Mouse (Mus musculus): ENCODE data around the gene Zfp652. TPM values are rescaled to one million over a fixed set of nuclear protein-coding genes. Genes with fewer than 3 reads are reported as not detected.
"Not testable (repeated sequence)": the region's sequence is repeated elsewhere in the genome, so short reads cannot be mapped to it uniquely, and the experiment has no call there.

Zfp652 gene
- 28.4 and 28.9 TPM in 2 replicates for polyA plus RNA-seq (2015; fragmentation: Nextera tagmentation; extraction: Ambion mirVana)

DNA sequence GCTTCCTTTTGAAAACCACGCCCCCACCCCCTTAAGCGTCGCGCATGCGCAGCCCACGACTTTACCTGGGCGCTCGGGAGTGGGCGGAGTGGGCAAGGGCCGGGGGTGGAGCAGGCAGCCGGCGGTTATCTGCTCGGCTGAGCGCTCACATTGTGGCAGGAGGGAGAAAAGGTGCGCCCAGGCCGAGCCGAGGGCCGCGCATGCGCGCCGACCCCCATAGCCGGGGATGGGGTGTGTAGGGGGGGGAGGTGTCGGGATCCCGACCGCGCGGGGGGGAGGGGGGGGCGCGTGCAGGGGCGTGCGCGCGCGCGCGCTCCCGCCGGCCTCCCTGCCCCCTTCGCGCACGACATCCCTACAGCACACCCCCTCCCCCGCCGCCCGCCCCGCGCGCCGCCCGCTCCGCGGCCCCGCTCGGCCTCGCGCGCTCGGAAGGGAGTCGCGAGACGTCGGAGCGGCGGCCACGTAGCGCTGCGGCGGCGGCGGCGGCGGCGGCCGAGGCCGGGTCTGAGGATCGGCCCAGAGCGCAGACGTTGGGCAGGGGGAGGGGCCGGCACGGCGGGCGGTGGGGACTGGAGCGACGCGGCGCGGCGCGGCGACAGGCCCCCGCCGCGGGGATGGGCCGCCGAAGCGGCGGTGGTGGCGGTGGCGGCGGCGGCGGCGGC, at the start of gene Zfp652:
Gene Zfp652, plus strand, starts transcription at position 111 of the 662 bp plus-strand sequence.
- WGBS, result under 1% methylated on average over 45 of the region's 103 CpGs
- ATAC-seq (replicated peaks), result peak; percentile 91

DNA sequence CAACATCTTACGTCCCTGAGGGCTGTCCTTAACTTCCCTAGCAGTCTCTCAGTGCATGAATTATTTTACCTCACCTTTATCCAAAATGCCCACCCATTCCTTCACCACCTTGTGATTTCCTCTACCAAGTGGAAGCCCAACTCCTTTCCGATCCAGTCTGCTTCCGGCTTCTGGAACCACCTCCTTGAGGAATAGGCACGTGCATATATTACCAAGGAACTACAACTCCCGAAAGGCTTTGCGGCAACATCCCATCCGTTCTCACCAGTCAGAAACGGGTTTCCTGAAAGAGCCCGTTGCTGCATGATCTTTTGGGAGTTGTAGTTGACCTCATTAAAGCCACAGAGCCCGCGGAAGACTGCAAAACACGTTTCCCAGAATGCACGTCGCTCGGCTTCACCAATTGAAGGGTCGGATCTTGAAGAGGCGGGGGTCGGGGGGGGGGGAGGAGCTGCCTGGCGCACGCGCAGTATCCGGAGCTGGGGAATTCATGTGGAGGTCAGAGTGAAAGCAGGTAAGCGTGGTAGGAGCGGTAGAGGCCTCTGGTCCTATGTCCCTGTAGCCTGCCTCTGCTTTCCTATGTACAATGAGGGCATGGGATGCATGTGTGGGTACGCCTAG, 45.8 kb upstream of the Zfp652 start, which contains the start of gene Phb:
Gene Phb, plus strand, starts transcription at position 429 of the 621 bp plus-strand sequence.
- peak; percentile 95 for ATAC-seq (replicated peaks)
- Histone ChIP-seq H3K4me3 (peak within 1 kb of the TSS; percentile 76), H3K9ac (peak within 1 kb of the TSS; percentile 73), H3K27ac (peak within 1 kb of the TSS; percentile 57; the same call in 1 of the 2 replicates), H3K4me2 (peak within 1 kb of the TSS; percentile 80), H3K9me3 (no peaks in the 10 kb centered on the region), H3K27me3 (replicated peaks) (no peaks in the 10 kb centered on the region), H3K4me1 (peaks cover 13% of the 10 kb centered on the region), H3K36me3 (replicated peaks) (peaks cover 22% of the 10 kb centered on the region; the same call in 1 of the 2 replicates)
- 1% methylated on average over 25 of the region's 25 CpGs for WGBS

More for the DNA sequence above, at the start of gene Zfp652:
- Histone ChIP-seq H3K36me3 (replicated peaks) (no peaks in the 10 kb centered on the region), H3K4me1 (peaks cover 34% of the 10 kb centered on the region), H3K9me3 (no peaks in the 10 kb centered on the region), H3K27me3 (replicated peaks) (no peaks in the 10 kb centered on the region), H3K4me2 (peak within 1 kb of the TSS; percentile 67), H3K4me3 (peak within 1 kb of the TSS; percentile 84), H3K27ac (peak within 1 kb of the TSS; percentile 95), H3K9ac (peak within 1 kb of the TSS; percentile 80)

DNA sequence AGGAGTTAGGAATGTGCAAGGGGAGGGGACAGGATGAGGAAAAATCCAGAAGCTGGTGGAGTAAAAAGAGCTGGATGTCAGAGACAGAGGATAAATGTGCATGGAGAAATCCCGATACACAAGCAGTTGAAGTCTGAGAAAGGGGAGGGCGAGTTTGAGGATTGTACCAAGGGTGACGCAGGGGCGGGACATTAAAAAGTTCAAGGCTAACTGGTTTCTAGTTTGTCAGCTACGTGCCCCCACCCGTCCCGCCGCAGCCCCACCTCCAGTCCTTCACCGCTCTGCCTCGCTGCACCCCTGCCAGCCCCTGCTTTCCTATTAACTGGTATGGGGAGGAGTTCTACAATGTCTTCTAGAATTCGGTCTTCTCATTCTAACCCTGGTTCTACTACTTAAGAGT, 45.3 kb upstream of the Zfp652 start:
- Histone ChIP-seq H3K4me1 (peaks cover 13% of the 10 kb centered on the region), H3K9me3 (no peaks in the 10 kb centered on the region), H3K27ac (peak overlapping the region; percentile 57; the same call in 1 of the 2 replicates), H3K4me3 (peak overlapping the region; percentile 76), H3K4me2 (peak overlapping the region; percentile 80), H3K36me3 (replicated peaks) (peaks cover 27% of the 10 kb centered on the region; the same call in 1 of the 2 replicates), H3K27me3 (replicated peaks) (no peaks in the 10 kb centered on the region), H3K9ac (peak overlapping the region; percentile 73)
- peak; percentile 41 for ATAC-seq (replicated peaks)
- WGBS, result 2% methylated on average over 11 of the region's 11 CpGs

DNA sequence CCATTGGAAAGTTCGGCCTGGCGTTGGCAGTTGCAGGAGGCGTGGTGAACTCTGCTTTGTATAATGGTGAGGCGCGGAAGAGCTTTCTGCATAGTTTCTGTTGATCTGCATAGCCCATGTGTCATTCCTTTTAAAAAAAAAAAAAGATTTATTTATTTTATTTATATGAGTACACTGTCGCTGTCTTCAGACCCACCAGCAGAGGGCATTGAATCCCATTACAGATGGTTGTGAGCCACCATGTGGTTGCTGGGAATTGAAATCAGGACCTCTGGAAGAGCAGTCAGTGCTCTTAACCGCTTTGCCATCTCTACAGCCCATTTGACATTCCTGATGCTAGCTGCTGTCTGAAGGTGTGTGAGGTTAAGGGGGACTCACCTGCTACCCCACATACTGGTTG, 44.4 kb upstream of the Zfp652 start:
- H3K27me3 ChIP-seq (replicated peaks); H3K27ac ChIP-seq; H3K4me3 ChIP-seq; ATAC-seq (replicated peaks); H3K9me3 ChIP-seq; H3K9ac ChIP-seq: not testable (repeated sequence)
- Histone ChIP-seq H3K4me1 (peaks cover 13% of the 10 kb centered on the region), H3K36me3 (replicated peaks) (peaks cover 27% of the 10 kb centered on the region; the same call in 1 of the 2 replicates), H3K4me2 (peak overlapping the region; percentile 80; the same call in 1 of the 2 replicates)
- 91% methylated on average over 7 of the region's 7 CpGs for WGBS

DNA sequence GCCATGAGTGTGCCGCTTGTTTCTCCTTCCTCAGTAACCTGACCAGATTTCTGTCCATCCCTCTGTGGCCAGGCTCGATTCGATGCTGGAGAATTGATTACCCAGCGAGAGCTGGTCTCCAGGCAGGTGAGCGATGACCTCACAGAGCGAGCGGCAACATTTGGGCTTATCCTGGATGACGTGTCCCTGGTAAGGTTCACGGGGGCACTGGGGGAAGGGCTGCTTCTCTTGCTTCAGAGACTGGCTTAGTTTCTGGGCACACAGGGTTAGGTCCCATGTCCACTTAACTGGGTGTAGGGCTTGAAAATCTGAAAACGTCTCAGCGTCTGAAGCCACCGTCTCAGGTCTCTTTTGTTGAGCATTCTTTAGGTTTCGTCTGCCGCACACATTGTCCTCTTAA, 37.0 kb upstream of the Zfp652 start:
- H3K4me3 ChIP-seq, result no peak overlapping the region
- H3K27ac ChIP-seq, result no peak overlapping the region
- H3K9me3 ChIP-seq, result no peaks in the 10 kb centered on the region
- 91% methylated on average over 14 of the region's 14 CpGs for WGBS
- no peak overlapping the region for H3K4me2 ChIP-seq
- no peak for ATAC-seq (replicated peaks)
- no peaks in the 10 kb centered on the region for H3K4me1 ChIP-seq
- no peaks in the 10 kb centered on the region for H3K27me3 ChIP-seq (replicated peaks)
- H3K9ac ChIP-seq, result no peak overlapping the region
- H3K36me3 ChIP-seq (replicated peaks), result peaks cover 39% of the 10 kb centered on the region; the same call in 1 of the 2 replicates

DNA sequence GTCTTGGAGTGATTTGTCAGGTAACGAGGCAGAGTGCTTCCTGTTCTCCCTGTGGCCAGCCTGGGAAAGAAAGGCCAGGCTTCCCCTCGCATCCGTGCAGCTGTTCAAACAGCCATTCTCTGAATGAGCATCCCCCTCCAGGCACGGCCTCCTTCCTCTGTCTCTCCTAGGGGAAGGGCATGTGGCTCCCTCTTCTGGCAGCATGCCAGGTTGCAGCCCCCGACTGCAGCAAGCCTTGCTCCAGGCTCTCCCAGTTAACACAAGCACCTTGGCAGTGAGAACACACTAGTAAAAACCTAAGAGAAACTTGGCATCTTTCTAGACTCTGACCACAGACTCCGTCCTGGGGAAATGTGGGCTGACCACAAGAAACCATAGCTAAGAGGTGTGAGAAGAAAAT, 36.2 kb upstream of the Zfp652 start:
- H3K4me3 ChIP-seq, result no peak overlapping the region
- no peak overlapping the region for H3K27ac ChIP-seq
- no peaks in the 10 kb centered on the region for H3K4me1 ChIP-seq
- no peak overlapping the region for H3K9ac ChIP-seq
- H3K4me2 ChIP-seq, result no peak overlapping the region
- 14% methylated on average over 6 of the region's 6 CpGs for WGBS
- no peaks in the 10 kb centered on the region for H3K27me3 ChIP-seq (replicated peaks)
- no peak; the same call in 1 of the 2 replicates for ATAC-seq (replicated peaks)
- H3K36me3 ChIP-seq (replicated peaks), result peaks cover 40% of the 10 kb centered on the region; the same call in 1 of the 2 replicates
- H3K9me3 ChIP-seq, result no peaks in the 10 kb centered on the region

DNA sequence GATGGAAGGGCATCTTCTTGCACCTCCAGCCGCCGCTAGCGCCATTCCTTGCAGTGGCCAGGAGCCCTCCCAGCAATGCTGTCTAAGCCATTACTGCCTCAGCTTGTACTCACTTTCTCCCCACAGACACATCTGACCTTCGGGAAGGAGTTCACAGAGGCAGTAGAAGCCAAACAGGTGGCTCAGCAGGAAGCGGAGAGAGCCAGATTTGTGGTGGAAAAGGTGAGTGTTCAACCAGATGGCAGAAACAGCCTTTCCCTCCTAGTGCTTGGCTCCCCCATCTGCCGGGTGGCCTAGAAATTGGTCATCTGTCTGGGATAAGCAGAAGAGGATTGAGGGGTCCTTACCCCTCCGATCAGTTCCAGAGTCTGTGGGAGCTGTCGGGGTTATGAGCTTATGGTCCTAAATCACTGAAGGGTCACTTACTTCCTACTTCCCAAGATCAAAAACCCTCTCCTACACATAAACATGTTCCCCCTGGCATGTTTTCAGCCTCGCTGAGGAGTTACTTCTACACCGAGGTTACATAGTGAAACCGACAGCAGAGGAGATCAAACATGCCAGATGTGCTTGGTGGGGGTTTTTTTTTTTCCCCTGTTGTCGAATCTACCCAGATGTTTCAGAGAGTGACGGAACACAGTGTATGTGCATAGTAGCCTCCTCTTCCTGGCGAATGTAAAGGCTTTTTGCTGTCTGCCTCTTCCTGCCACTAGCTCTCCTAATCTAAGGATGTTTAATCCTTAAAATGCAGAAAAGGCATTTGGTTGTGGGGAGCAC, 34.4 kb upstream of the Zfp652 start:
- H3K27ac ChIP-seq, result no peak overlapping the region
- no peak for ATAC-seq (replicated peaks)
- WGBS, result 94% methylated on average over 14 of the region's 14 CpGs
- H3K9ac ChIP-seq, result no peak overlapping the region
- no peak overlapping the region for H3K4me2 ChIP-seq
- no peaks in the 10 kb centered on the region for H3K27me3 ChIP-seq (replicated peaks)
- no peaks in the 10 kb centered on the region for H3K9me3 ChIP-seq
- no peaks in the 10 kb centered on the region for H3K4me1 ChIP-seq
- peaks cover 32% of the 10 kb centered on the region; the same call in 1 of the 2 replicates for H3K36me3 ChIP-seq (replicated peaks)
- H3K4me3 ChIP-seq, result no peak overlapping the region

DNA sequence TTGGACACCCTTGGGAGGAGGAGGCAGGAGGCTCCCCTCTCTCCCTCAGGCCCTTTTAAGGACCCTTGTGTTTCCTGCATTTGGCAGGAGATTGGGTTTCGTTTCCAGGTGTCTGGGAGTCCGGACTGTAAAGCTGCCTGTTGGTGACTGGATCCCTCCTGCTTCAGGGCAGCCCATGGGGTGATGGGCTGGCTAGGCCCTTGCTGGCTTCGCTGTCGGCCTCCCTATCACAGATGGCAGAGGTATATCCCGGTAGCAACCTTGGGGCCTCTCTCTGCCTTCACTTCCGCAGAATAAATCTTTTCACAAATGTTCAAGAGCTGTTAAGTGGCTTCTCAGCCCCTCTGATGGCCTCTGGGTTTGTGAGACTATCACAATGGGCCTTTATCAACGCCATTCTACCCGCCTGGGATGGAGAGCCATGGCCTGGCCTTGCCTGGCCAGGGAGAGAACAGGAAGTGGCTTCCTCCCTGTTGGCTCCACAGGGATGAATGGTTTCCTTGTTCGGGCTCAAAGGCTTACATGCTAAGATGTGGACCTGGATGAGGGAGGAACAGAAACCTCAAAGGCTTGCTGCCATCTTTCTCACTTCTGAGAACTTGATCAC, 30.4 kb upstream of the Zfp652 start:
- H3K4me1 ChIP-seq, result no peaks in the 10 kb centered on the region
- ATAC-seq (replicated peaks), result no peak
- no peak overlapping the region for H3K9ac ChIP-seq
- no peaks in the 10 kb centered on the region for H3K27me3 ChIP-seq (replicated peaks)
- H3K4me2 ChIP-seq, result no peak overlapping the region
- no peak overlapping the region for H3K4me3 ChIP-seq
- H3K27ac ChIP-seq, result no peak overlapping the region
- H3K9me3 ChIP-seq, result no peaks in the 10 kb centered on the region
- peaks cover 24% of the 10 kb centered on the region; the same call in 1 of the 2 replicates for H3K36me3 ChIP-seq (replicated peaks)
- WGBS, result 79% methylated on average over 9 of the region's 9 CpGs

DNA sequence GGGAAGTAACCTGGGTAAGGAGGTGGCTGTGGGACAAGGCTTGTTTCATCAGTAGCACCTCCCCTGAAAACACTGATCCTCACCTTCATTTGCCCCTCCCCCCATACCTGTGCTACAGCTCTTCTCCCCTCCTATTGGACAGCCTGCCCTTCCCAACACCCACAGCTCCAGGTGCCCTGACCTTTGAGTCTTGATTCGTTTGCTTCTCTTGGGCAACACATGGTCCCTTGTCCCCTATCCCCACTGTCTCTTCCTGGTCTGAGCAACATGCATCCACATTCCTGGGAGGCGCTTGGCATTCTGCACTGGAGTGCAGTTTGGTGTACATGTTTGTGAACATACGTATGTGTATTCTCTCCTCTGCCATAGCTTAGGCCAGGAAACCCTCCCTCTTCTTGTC, 29.5 kb upstream of the Zfp652 start:
- peaks cover 16% of the 10 kb centered on the region; the same call in 1 of the 2 replicates for H3K36me3 ChIP-seq (replicated peaks)
- H3K9ac ChIP-seq, result no peak overlapping the region
- 93% methylated on average over 3 of the region's 3 CpGs for WGBS
- no peak overlapping the region for H3K4me3 ChIP-seq
- H3K4me2 ChIP-seq, result no peak overlapping the region
- H3K9me3 ChIP-seq, result no peaks in the 10 kb centered on the region
- no peaks in the 10 kb centered on the region for H3K27me3 ChIP-seq (replicated peaks)
- no peak for ATAC-seq (replicated peaks)
- no peak overlapping the region for H3K27ac ChIP-seq
- no peaks in the 10 kb centered on the region for H3K4me1 ChIP-seq

DNA sequence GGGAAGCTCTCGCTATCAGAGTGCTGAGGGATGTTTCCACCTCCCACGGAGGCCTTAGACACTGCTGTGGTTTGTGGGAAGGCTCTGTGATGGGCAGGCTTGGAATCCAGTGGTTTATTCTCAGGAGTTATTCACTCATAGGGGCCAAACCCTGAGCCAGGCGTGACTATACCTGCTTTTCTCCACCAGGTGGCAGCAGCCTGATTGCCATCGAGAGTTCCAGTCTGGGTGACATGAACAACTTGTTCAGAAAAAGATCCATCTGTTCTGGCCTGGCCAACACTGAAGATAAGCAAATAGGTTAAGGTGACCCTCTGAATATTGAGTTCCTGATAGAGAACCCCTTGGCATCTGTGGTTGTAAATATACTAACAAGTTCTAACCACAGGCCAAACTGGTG, 26.4 kb upstream of the Zfp652 start:
- Histone ChIP-seq H3K9ac (no peak overlapping the region), H3K27ac (no peak overlapping the region), H3K4me2 (no peak overlapping the region), H3K4me3 (no peak overlapping the region), H3K9me3 (no peaks in the 10 kb centered on the region), H3K27me3 (replicated peaks) (no peaks in the 10 kb centered on the region), H3K36me3 (replicated peaks) (no peaks in the 10 kb centered on the region; the same call in 1 of the 2 replicates), H3K4me1 (no peaks in the 10 kb centered on the region)
- no peak for ATAC-seq (replicated peaks)
- WGBS, result 5% methylated on average over 4 of the region's 4 CpGs

DNA sequence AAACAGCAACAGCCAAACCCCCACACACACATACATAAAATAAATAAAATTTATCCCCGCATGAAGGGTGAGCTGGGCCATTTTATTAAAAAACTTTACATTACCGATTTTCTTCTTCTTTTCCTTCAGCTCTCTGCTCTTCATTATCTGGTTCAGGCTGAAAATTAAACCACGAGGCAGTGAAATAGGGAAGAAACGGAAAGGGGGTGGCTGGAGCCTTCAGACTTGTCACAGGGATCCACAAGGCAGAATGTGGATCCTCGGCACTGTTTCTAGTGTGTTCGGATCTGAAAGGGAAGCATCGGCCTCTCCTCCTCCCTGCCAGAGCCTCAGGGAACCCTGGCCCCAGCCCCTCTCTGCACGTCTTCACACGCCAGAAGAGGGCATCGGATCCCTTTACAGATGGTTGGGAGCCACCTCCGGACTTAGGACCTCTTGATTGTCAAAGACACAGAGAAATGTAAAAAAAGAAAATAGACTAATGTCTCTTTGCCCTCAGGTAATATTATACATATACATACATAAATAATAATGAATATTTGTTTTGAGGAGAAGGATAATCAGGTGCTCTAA, 25.3 kb upstream of the Zfp652 start:
- Histone ChIP-seq H3K36me3 (replicated peaks) (no peaks in the 10 kb centered on the region), H3K4me2 (no peak overlapping the region), H3K27me3 (replicated peaks) (no peaks in the 10 kb centered on the region), H3K9ac (no peak overlapping the region), H3K9me3 (no peaks in the 10 kb centered on the region), H3K27ac (no peak overlapping the region), H3K4me3 (no peak overlapping the region), H3K4me1 (no peaks in the 10 kb centered on the region)
- 39% methylated on average over 11 of the region's 11 CpGs for WGBS
- no peak for ATAC-seq (replicated peaks)
